Mouse (Mus musculus): ENCODE results near the gene Cep83. TPM values are rescaled to one million over a fixed set of nuclear protein-coding genes. Genes with fewer than 3 reads are reported as not detected.

The Cep83 gene
- total and polyA plus RNA-seq, 2 experiments from 2014 or later = 14.4 TPM

- Histone ChIP-seq H3K4me1 (ENCODE audit: control insufficient read depth, insufficient read depth) (peaks cover 15% of the 10 kb centered on the region), H3K4me2 (ENCODE audit: low read depth, low read length) (no peak overlapping the region), H3K27ac (ENCODE audit: low read depth) (no peak overlapping the region), H3K4me3 (ENCODE audit: low read depth, low read length) (no peak overlapping the region), H3K27me3 (ENCODE audit: control insufficient read depth, insufficient read depth, low read length) (no peaks in the 10 kb centered on the region), H3K36me3 (replicated peaks; ENCODE audit: control insufficient read depth, insufficient read depth, low read length) (no peaks in the 10 kb centered on the region), H3K9ac (replicated peaks; ENCODE audit: low read depth, low read length) (no peak overlapping the region), H3K9me3 (replicated peaks; ENCODE audit: control insufficient read depth, low read length) (no peaks in the 10 kb centered on the region)
- WGBS = 83% methylated on average over 14 of the region's 14 CpGs
- ATAC-seq (ENCODE audit: insufficient read depth, low read depth) (no peak), DNase-seq (ENCODE audit: low spot score) (no peak)
- TF ChIP-seq EP300 (IDR thresholded peaks at IDR 0.05; ENCODE audit: low read depth) (no peak), CTCF (IDR thresholded peaks at IDR 0.05; ENCODE audit: low read depth) (no peak)
Observed at GRCm38 (mm10) chr10:94827890-94828733, 139.7 kb downstream of the Cep83 start.

DNA sequence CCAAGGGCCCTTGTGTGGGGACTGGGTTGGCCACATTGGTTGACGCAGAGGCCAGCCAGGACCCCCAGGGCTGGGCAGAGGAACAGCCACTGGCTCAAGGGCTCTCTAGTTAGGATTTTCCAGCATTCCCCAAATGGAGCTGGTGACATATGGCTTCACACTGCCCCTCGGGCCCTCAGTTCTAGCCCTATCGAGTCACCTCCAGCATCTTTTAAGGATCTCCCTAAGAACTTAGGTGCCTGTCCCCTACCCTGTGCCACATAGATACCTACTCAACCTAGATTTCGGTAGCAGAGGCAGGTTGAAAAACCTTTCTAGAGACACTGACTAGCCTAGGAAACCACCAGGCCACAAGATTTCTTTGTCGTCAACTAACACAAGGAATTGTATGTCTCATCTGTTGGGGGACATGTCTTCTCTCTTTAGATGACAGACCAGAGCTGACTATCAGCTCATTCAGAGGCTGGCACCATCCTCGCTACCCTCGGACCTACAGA lies 140.3 kb downstream of the Cep83 start:
- Histone ChIP-seq H3K4me3 (ENCODE audit: low read depth, low read length) (peak overlapping the region; percentile 25; the same call in 1 of the 2 replicates), H3K9me3 (replicated peaks; ENCODE audit: control insufficient read depth, low read length) (no peaks in the 10 kb centered on the region), H3K27me3 (ENCODE audit: control insufficient read depth, insufficient read depth, low read length) (no peaks in the 10 kb centered on the region), H3K27ac (ENCODE audit: low read depth) (peak overlapping the region; percentile 85), H3K4me2 (ENCODE audit: low read depth, low read length) (peak overlapping the region; percentile 48), H3K4me1 (ENCODE audit: control insufficient read depth, insufficient read depth) (peaks cover 15% of the 10 kb centered on the region), H3K36me3 (replicated peaks; ENCODE audit: control insufficient read depth, insufficient read depth, low read length) (no peaks in the 10 kb centered on the region), H3K9ac (replicated peaks; ENCODE audit: low read depth, low read length) (no peak overlapping the region)
- ATAC-seq (ENCODE audit: insufficient read depth, low read depth) = no peak
- TF ChIP-seq CTCF (IDR thresholded peaks at IDR 0.05; ENCODE audit: low read depth) (no peak), EP300 (IDR thresholded peaks at IDR 0.05; ENCODE audit: low read depth) (no peak)
- no peak for DNase-seq (ENCODE audit: low spot score)
- 81% methylated on average over 7 of the region's 7 CpGs for WGBS

GRCm38 (mm10) chr10:94829407-94829806 lies 141.0 kb downstream of the Cep83 start:
- peak overlapping the region; percentile 25 for H3K4me3 ChIP-seq (ENCODE audit: low read depth, low read length)
- DNase-seq (ENCODE audit: low spot score) (peak; percentile 95), ATAC-seq (ENCODE audit: insufficient read depth, low read depth) (peak; percentile 90)
- peak overlapping the region; percentile 85 for H3K27ac ChIP-seq (ENCODE audit: low read depth)
- no peaks in the 10 kb centered on the region for H3K27me3 ChIP-seq (ENCODE audit: control insufficient read depth, insufficient read depth, low read length)
- peak overlapping the region; percentile 48 for H3K4me2 ChIP-seq (ENCODE audit: low read depth, low read length)
- no peaks in the 10 kb centered on the region for H3K9me3 ChIP-seq (replicated peaks; ENCODE audit: control insufficient read depth, low read length)
- TF ChIP-seq CTCF (IDR thresholded peaks at IDR 0.05; ENCODE audit: low read depth) = no peak
- no peak for TF ChIP-seq EP300 (IDR thresholded peaks at IDR 0.05; ENCODE audit: low read depth)
- H3K36me3 ChIP-seq (replicated peaks; ENCODE audit: control insufficient read depth, insufficient read depth, low read length) = no peaks in the 10 kb centered on the region
- no peak overlapping the region; the same call in 1 of the 2 replicates for H3K9ac ChIP-seq (replicated peaks; ENCODE audit: low read depth, low read length)
- peaks cover 15% of the 10 kb centered on the region for H3K4me1 ChIP-seq (ENCODE audit: control insufficient read depth, insufficient read depth)
- under 1% methylated on average over 6 of the region's 6 CpGs for WGBS

- 47% methylated on average over 9 of the region's 9 CpGs for WGBS
- no peak overlapping the region for H3K4me3 ChIP-seq (ENCODE audit: low read depth, low read length)
- TF ChIP-seq CTCF (IDR thresholded peaks at IDR 0.05; ENCODE audit: low read depth) (no peak), EP300 (IDR thresholded peaks at IDR 0.05; ENCODE audit: low read depth) (no peak)
Observed at GRCm38 (mm10) chr10:94835874-94836273, 147.4 kb downstream of the Cep83 start.

More at GRCm38 (mm10) chr10:94835874-94836273, 147.4 kb downstream of the Cep83 start:
- ATAC-seq (ENCODE audit: insufficient read depth, low read depth) (no peak), DNase-seq (ENCODE audit: low spot score) (no peak)
- H3K4me2 ChIP-seq (ENCODE audit: low read depth, low read length) = no peak overlapping the region
- H3K27ac ChIP-seq (ENCODE audit: low read depth) = no peak overlapping the region
- no peak overlapping the region for H3K9ac ChIP-seq (replicated peaks; ENCODE audit: low read depth, low read length)
- H3K27me3 ChIP-seq (ENCODE audit: control insufficient read depth, insufficient read depth, low read length) = no peaks in the 10 kb centered on the region
- H3K4me1 ChIP-seq (ENCODE audit: control insufficient read depth, insufficient read depth) = 0 out of 2 replicates have a peak, but pooled peaks cover 3% of the 10 kb centered on the region
- H3K9me3 ChIP-seq (replicated peaks; ENCODE audit: control insufficient read depth, low read length) = no peaks in the 10 kb centered on the region
- H3K36me3 ChIP-seq (replicated peaks; ENCODE audit: control insufficient read depth, insufficient read depth, low read length) = no peaks in the 10 kb centered on the region
